Mouse (Mus musculus): ENCODE measurements around the gene Ryr1.
A peak's percentile ranks its signal among the peaks of the same experiment; 100 is the strongest.

The Ryr1 gene

DNA sequence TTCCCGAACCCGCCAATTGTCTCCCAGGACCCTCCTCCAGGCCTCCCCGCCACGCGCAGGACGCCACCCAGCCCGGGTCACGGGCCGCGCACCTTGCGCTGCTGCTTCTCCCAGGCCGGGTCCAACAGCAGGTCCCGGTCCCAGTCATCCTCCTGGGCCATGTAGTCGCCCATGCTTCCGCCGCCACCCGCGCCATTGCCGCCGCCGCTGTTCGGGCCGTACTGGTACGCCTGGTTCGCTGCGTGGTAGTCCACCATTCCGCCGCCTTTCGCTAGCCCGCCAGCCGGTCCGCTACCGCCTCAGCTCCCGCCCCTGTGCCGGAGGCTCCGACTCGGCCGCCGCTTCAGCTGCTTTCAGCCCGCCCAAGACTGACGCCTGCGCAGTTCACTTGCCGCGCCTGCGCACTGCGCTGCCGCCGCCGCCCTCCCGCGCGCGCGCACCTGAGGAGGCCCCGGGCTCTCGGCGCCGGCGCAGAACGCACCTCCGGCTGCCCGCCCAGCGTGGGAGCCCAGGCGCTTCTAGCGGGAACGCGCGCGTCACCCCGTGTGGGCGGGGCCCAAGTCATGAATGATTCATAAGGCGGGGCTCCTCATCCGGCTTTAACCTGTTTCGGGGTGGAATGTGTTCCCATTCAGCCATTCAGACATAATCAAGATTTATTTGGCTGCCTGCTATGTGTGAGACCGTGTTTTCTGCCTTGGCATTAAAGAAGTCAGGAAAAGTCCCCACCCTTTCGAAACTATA lies 162.9 kb downstream of the Ryr1 start, which contains the start of gene Actn4:
Gene Actn4 (minus strand): TSS at position 414 of the 744 bp plus-strand sequence.
- DNase-seq (ENCODE audit: extremely low spot score), result peak; percentile 98

- DNase-seq (ENCODE audit: extremely low spot score), result no peak
These were observed 163.4 kb downstream of the Ryr1 start for GRCm38 (mm10) chr7:28961584-28961926.

GRCm38 (mm10) chr7:28960354-28961046 lies 164.5 kb downstream of the Ryr1 start:
- no peak for DNase-seq (ENCODE audit: extremely low spot score)

- no peak for DNase-seq (ENCODE audit: extremely low spot score)
These were observed 165.4 kb downstream of the Ryr1 start for GRCm38 (mm10) chr7:28959505-28960045.

GRCm38 (mm10) chr7:28958770-28959169 lies 166.2 kb downstream of the Ryr1 start:
- DNase-seq (ENCODE audit: extremely low spot score), result no peak

- DNase-seq (ENCODE audit: extremely low spot score), result no peak
These were observed 166.8 kb downstream of the Ryr1 start for GRCm38 (mm10) chr7:28957997-28958725.

- no peak for DNase-seq (ENCODE audit: extremely low spot score)
These were observed 167.7 kb downstream of the Ryr1 start for GRCm38 (mm10) chr7:28957286-28957685.

- no peak for DNase-seq (ENCODE audit: extremely low spot score)
These were observed 168.7 kb downstream of the Ryr1 start for GRCm38 (mm10) chr7:28956270-28956669.

GRCm38 (mm10) chr7:28955295-28955897 lies 169.6 kb downstream of the Ryr1 start:
- no peak for DNase-seq (ENCODE audit: extremely low spot score)

- DNase-seq (ENCODE audit: extremely low spot score), result no peak
These were observed 170.2 kb downstream of the Ryr1 start for GRCm38 (mm10) chr7:28954773-28955172.

- peak; percentile 74 for DNase-seq (ENCODE audit: extremely low spot score)
These were observed 171.3 kb downstream of the Ryr1 start for GRCm38 (mm10) chr7:28953476-28954376.
